Mouse (Mus musculus): ENCODE measurements around the gene Endog.
"Not testable (repeated sequence)": the region's sequence is repeated elsewhere in the genome, so short reads cannot be mapped to it uniquely, and the experiment has no call there.

Endog gene

DNA sequence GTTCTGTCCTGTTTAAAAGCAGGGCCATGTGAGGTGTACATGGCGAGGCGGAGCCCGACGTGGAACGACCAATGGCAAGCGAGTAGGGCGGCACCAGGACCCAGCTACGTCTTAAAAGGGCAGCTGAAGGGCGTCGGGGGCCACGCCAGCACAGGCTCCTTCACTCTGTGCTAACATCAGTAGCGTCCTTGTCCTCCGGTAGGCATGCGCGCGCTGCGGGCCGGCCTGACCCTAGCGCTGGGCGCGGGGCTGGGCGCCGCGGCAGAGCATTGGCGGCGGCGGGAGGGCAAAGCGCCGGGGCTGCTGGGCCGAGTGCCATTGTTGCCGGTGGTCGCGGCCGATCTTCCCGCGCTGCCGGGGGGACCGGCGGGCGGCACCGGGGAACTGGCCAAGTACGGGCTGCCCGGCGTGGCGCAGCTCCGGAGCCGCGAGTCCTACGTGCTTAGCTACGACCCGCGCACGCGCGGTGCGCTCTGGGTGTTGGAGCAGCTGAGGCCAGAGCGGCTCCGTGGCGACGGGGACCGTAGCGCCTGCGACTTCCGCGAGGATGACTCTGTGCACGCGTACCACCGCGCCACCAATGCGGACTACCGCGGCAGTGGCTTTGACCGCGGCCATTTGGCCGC lies at the start of gene Endog:
Gene Endog, plus strand, starts transcription at position 123 of the 626 bp plus-strand sequence.
- peak; percentile 95 to 96 for DNase-seq

DNA sequence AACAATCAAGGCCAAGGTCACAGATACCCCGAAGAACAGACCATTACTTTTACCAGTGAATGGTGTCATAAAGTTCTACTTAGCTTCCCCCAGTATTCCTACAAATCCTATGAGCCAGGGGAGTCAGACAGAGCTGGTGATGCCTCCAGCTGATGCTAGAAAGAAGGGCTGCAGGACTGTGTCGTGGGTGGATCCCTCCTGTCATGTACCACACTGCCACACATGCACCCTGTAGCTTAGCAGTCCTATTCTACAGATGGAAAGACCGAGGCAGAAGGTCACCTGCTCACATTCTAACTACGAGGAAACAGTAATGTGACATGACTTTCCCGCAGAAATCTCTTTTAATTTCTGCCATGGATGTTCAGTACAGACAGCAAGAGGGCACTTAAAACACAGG lies 48.5 kb upstream of the Endog start:
- no peak for DNase-seq

DNA sequence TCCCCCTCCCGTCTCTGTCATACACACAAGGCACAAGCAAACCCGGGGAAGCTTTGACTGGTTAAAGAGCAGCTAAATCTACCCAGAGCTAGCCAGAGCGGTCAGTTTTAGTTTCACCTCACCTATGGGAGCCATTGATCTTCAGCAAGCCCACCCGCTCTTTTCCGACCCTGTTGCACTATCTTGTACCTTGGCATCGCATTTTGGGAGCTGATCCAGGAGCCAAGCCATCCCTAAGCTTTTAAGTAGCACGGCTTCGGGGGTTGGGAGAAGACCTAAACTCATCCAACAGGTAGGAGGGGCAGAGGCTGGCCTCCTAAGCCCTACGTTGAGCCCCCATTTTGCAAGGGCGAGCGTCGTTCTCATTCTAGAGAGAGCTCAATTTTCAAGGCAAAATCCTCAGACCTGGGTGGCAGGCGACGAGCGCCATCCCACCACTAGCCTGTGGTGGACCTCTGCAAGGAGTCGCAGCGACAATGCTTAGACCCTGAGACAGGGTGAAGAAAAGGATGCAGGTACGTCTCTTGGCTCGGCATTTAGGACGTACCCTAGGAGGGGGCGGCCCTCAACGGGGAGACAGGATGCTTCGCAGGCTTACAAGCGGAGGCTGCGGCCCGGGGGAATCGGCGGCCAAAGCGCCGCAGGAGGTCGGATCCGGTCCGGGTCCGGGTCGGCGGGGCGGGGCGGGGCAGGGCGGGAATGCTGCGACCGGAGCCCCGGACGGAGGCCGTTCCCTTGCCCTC lies 47.4 kb upstream of the Endog start:
- peak in 1 of 2 experiments; percentile 52 for DNase-seq

DNA sequence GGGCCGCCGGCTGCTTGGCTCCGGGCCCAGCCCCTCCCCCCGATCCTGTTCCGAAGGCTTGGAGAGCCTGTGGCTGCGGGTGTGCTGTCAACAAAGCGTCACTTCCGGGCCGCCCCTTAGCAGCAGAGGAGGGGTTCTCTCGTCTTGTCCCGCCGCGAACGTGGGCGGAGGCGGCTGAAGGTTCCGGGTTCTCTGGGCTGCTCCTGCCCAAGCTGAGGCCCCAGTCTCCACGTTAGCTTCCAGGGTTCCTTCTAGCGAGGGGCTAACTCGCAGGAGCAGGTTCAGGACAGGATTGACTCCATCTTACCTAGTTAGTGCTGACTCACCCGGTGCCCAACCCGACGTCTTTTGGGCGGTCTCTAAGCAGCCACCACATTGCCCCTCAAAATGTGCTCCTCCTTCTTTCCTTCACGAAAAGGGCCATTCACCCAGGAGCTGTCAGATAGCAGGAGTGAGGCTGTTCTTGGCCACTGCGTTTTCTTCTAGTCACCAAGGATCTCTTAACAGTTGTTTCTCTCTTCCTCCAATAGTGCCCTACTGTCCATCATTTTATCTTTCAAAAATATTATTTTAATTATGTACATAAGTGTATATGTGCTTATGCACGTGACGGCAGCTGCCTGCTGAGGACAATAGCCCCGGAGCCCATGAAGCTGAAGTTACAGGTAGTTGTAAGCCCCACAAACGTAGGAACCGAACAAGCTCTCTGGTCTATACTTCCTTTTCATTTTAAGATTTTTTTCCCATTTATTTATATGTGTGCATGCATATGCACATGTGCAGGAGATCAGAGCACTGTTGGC lies 46.6 kb upstream of the Endog start, which contains the start of gene Zer1:
Gene Zer1, minus strand, starts transcription at position 114 of the 803 bp plus-strand sequence.
- DNase-seq = peak; percentile 96 to 98

DNA sequence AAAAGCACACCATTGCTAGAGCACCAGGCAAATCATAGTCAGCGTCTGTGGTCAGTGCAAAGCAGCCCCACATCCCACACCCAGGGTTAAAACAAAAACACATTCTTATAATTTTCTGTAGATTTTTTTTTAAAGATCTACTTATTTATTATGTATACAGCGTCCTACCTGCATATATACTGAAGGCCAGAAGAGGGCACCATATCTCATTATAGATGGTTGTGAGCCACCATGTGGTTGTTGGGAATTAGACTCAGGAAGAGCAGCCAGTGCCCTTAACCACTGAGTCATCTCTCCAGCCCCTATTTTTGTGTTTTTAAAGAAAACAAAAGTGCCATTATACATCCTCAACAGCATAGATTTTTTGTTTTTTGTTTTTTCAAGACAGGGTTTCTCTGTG lies 42.5 kb upstream of the Endog start:
- DNase-seq = peak in 1 of 2 experiments; percentile 57

DNA sequence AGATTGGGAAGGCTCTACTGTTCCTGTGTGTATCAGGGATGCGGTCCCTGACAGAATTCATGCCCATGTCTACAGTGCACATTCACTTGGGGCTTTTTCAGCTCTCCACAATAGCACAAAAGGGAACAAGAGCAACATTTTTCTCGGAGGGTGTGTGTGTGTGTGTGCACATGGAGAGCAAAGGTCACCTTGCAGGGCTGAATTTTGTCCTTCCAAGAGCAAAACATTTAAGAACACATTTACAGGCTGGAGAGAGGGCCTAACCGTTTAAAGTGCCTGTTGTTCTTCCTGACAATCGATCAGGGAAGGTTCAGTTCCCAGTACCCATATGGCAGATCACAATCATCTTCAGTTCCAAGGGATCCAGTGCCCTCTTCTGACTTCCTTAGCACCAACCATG lies 41.1 kb upstream of the Endog start:
- no peak for DNase-seq

DNA sequence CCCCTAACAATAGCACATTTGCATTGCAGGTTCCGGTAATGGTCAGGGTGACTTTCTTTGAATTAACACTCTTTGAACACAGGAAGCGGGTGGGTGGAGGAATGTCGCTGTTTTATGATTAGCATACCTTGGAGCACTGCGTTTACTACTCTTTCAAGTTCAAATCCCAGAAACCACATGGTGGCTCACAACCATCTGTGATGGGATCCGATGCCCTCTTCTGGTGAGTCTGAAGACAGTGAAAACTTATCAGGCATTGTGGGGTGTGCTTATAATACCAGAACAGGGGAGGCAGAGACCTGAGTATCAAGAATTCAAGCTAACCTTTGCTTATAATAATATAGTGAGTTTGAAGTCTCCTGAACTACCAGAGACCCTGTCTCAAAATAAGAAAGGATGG lies 40.1 kb upstream of the Endog start:
- DNase-seq = not testable (repeated sequence)

DNA sequence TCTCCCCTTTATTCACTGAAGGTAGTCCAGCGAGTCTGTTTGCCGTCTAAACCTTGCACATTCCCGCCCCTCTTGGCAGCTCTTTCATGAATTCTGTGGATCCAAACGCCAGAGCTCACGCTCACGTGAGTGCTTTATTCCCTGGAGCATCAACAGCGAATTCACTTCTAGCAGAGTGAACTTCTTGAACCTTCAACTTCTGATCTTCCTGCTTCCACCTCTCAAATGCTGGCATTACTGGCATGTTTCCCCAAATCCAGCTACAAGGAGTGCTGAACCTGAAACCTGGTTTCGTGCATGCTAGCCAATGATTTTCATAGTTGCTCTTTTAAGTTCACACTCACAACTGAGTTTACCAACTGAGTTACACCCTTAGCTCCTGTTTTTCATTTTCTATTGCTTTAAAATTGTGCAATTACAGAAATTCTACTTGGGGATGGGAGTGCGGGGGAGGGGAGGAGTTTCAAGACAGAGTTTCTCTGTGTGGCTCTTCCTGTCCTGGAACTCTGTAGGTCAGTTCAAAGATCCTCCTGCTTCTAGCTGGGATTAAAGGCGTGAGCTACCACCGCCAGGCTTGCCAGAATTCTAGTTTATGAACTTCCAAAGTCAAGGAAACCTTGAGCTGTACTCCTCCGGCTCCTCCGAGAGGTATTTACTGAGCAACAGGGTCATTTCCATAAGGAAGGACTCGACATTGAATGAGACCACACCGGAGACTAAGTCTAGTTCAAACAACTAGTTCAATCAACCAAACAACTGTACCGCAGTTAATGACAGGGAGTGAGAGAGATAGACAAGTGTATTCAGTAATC lies 38.3 kb upstream of the Endog start:
- no peak for DNase-seq

DNA sequence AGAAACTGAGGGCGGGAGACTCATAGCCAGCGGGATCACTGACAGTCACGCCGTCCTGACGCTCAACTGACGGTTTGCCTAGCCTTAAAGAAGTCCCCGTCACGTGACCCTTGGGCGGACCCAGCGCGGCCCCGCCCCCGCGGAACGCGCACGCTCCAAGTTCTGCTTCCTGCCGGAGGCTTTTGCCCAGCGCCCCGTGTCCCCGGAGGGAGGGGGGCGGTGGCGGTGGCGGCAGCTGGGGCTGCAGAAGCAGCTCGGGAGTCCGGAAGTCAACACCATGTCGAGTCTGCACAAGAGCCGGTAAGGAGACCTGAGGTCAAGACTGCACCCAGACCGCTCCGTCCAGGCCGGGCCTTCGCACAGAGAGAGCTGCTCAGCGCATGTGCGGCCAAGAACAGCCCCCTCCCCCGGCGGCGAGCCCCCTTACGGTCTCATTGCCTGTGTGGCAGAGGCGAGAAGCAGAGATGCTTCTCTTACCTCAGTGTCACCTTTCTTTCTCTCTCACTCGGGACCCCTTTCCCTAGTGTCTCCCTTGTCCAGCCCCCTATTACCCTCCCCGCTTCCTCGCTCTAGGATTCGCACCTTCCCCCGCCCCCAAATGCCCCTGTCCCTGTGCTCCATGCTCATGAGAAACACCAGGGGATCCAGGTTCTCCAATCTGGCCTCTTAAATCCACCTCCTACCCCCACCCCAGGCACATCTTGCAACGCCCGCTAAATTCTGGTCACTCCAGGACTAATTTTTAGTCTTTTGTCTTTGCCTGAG lies 37.5 kb upstream of the Endog start, which contains the start of gene Tbc1d13:
Gene Tbc1d13, plus strand, starts transcription at position 134 of the 765 bp plus-strand sequence.
- peak; percentile 98 for DNase-seq

DNA sequence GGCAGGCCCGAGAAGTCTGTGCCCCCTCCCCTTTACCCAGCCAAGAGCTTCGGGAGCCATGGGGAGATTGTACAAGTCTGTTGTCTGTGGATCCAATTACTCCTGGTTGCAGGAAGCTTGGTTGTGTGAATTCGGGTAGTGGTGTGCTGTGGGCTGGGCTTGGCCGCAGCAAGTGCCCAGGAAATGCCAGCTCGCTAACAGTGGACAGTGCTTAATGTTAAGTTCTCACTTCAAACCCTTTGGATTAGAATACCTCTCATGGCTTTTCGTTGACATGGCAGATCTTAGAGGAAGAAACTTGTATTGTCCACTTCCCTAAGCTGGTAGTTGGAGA lies 36.9 kb upstream of the Endog start:
- DNase-seq = no peak

DNA sequence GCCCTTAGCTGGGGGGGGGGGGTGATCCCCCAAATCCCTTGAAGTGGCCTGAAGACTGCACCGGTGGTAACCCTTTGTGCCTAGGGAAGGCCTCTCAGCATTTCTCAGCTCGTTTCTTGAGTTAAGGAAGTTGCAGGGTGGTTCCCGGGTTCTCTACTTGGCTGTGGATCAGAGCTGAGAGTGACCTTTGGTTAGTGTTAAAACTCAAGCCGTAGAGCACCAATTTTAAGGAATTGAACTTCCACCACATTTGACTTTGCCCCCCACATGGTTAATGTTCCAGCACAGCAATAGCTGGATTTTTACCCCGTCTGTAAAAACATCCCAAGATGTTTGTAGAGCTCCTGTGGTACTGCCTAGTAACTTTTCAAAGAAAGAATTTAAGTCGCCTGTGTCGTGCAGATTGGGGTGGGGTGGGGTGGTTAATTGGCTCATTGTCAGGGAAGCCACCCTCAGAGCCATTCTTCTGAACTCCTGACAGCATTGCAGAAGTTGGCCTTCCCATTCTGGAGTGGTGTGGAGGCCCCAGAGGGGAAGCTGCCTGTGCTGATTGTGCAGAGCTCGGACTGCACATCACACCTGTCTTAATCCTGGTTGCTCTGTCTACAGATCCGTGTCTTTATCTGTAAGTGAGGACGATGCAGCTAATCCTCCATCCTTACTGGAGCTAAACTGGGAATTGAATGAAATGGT lies 36.2 kb upstream of the Endog start:
- no peak for DNase-seq

DNA sequence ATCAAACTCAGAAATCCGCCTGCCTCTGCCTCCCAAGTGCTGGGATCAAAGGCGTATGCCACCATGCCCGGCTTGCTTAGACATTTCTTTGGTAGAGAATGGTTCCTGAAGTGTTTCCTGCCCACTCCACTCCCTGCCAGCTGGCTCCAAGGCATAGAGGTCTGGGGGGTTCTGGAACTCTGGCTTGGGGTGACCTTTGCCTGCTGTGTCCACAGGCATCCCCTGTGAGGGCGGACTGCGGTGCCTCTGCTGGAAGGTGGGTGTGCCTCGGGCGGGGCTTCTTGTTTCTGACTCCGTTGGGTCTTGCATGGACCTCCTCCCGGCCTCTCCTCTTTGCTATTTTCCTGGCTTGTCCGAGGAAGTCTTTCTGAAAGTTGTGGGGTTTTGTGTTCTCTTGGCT lies 34.8 kb upstream of the Endog start:
- DNase-seq = no peak

DNA sequence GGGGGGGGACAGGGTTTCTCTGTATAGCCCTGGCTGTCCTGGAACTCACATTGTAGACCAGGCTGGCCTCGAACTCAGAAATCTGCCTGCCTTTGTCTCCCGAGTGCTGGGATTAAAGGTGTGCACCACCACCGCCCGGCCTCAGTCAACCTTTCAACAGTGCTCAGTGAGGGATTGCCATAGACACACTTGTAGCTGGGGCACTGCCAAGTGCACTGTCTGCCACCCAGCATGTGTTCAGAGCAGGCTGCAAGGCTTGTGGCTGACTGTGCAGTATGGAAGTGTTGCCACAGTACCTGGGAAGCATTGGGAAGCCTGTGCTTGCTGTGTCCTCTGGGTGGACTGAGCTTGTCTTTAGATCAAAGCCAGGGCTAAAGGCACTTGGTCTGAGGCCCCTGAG lies 31.3 kb upstream of the Endog start:
- peak; percentile 83 to 87 for DNase-seq

DNA sequence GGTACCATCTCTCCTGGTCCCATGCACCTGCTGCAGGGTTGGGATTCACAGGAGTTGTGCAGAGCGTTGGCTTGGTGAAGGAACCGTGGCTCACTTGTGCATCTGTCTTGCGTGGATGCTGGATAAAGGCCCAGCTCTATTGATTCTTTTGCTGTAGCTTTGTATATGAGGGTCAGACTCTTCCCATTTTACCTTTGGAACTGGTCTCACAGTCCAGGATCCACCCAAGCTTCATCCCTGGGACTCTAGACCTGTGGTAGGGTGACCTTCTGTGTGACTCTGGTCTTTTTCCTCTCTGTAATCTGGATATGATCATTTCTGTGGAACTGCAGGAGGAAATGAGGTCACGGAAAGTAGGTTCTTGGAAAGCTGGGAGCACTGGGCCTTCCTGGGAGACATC lies 26.9 kb upstream of the Endog start:
- no peak for DNase-seq

DNA sequence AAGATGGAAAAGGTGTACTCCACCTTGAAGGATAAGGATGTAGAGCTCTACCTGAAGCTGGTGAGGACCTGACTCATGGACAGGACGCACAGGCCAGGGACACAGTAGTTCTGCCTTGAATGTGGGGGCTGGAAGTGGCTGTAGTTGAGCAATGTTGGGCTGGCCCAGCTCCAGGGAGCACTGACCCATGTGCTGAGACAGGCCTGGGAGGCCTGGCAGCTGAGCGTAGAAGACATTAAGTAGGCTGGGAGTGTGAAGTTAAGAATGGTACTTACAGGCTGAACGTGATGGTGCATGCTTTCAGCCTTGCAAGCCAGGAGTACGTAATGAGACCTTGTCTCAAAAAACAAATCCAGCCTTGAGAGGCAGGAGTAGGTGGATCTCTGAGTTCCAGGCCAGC lies 23.8 kb upstream of the Endog start:
- no peak for DNase-seq

DNA sequence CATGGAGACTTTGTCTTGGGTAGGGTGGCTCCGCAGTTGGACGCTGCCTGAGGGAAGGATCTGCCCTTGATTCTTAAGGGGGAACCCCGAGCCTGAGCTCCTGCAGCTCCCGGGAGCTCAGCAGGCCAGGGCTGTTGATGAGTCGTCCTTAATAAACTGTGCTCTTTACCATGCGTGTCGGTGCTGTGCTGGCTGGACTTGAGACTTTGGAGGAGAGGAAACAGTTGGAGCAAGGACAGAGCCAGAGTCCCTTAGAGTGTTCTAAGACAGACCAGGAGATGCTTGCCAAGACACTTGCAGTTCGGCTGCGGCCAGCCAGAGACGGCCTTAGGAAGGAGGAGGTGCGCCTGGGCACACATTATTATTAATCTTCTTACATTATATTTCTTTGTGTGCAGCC lies 19.5 kb upstream of the Endog start:
- no peak for DNase-seq

DNA sequence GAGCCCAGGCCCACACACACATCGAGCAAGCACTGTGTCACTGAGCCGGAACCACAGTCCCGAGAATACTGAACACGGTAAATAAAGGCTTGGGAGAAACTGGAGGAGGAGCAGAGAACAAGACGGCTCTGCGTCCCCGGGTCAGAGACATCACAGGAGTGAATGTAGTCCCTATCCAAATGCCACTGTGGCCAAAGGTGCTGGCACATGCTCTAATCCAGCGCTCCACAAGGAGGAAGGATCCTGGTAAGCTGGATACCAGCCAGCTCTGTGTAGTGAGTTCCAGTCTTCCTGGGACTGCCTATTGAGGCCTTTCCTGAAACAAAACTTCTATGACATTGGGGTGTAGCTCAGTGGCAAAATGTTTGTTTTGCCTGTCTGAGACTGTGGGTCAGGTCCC lies 18.7 kb upstream of the Endog start:
- no peak for DNase-seq

DNA sequence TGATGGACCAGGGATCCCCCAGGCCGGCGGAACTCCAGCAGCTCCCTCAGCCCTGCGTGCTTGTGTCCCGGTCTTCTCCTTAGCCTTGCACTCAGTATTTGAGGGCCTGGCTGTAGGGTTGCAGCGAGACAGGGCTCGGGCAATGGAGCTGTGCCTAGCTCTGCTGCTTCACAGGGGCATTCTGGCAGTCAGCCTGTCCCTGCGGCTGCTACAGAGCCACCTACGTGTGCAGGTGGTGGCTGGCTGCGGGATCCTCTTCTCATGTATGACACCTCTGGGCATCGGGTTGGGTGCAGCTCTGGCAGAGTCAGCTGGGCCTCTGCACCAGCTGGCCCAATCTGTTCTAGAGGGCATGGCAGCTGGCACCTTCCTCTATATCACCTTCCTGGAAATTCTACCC lies 11.4 kb upstream of the Endog start:
- DNase-seq = not testable (repeated sequence)

DNA sequence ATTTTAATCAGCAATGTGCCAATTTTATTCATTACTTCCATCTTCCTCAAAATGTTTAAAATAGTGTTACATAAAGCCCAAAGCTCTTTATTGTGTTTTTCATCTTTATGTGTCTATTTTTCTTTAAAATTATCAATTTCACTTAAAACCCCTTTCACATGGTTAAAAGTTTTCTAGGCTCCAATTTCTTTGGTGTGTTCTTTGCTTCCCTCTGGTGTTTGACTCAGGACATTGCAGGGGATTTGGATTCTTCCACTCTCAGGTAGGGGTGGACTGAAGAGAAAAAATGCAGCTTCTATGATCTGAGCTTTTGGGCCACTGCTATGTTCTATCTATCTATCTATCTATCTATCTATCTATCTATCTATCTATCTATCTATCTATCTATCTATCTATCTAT lies 9.5 kb upstream of the Endog start:
- DNase-seq = peak in 1 of 2 experiments; percentile 69

DNA sequence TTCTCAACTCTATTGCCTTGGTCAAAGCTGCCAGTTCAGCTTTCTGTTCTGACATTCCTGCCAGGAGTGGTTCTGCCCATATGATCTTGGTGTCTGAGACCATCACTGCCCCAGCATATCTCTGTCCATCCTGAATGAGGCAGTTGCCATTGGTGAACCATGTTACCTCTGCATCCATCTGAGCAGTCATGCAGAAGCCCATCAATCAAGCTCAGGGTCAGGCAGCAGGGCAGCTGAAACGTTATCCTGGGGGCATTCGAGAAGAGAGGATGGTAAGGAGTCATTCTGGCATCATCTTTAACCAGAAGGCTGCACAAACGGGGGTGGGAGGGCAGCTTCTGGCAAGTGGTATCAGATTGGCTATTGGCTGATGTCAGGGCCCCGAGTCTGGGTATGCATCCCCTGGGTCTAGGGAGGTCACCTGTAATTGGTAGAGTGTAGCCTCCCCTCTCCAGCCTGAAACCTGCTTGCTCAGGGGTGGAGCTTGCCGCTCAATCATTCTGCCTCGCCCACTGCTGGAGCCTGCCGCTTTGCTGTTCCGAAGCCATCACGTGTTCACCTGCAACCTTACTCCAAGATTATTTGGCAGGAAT lies 6.9 kb upstream of the Endog start:
- DNase-seq = no peak

DNA sequence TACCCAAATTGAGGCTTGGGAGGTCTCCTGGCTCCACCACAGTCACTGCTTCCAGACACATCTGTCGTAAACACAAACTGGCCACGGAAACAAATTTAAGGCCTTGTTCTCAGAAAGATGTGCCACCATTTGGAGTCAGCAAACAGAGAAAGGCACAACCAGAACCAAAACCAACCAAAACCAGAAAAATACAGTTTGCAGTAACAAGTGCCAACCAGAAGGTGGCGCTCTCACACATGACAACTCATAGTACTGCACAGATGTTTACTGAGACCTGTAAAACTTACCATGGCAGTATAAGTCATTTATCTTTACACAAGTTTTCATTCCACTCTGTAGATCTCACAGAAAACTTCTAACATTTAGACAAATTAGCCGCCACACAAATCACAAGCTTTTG lies 4.6 kb upstream of the Endog start:
- no peak for DNase-seq
